Mouse (Mus musculus) MEL (cell line): ENCODE measurements around the gene Il1rapl1. TPM values are rescaled to one million over a fixed set of nuclear protein-coding genes. Genes with fewer than 3 reads are reported as not detected.

Source experiments
- DNase-seq: peaks from one replicate; pipeline ENCODE4 v3.0.0; 2011; ENCODE audit warnings: low read depth, low spot score
- H3K27ac ChIP-seq: 2 replicates; pipeline ENCODE4 v1.5.1; 2012; ENCODE audit warnings: low read depth, mild to moderate bottlenecking, control low read depth, low read length, moderate library complexity; ENCODE audit not compliant: control insufficient read depth
- H3K27me3 ChIP-seq, 2 experiments: fragments of 150-350 bp in 1 of 2; sonication (generic) in 1 of 2; 2 replicates each; pipeline ENCODE4 v1.6.1; 2012; ENCODE audit warnings: low read length in 2 of 2, mild to moderate bottlenecking in 2 of 2, improper control_type of control experiment in 1 of 2, moderate library complexity in 1 of 2; ENCODE audit not compliant: insufficient read depth in 2 of 2, control insufficient read depth in 1 of 2
- H3K36me3 ChIP-seq, 2 experiments: 2 replicates each; pipeline ENCODE4 v1.6.1; 2012 to 2014; ENCODE audit warnings: low read length in 2 of 2, improper control_type of control experiment in 1 of 2, inconsistent platforms in 1 of 2, mild to moderate bottlenecking in 1 of 2; ENCODE audit not compliant: insufficient read depth in 2 of 2, control insufficient read depth in 1 of 2
- H3K4me1 ChIP-seq, 2 experiments: fragments of 150-350 bp in 1 of 2; sonication (generic) in 1 of 2; 2 replicates each; pipeline ENCODE4 v1.6.1; 2012; ENCODE audit warnings: low read length in 2 of 2, improper control_type of control experiment in 1 of 2, mild to moderate bottlenecking in 1 of 2; ENCODE audit not compliant: insufficient read depth in 2 of 2, control insufficient read depth in 1 of 2
- H3K4me3 ChIP-seq, 2 experiments: fragments of 150-350 bp in 1 of 2; sonication (generic) in 1 of 2; 2 replicates each; pipeline ENCODE4 v1.5.1; 2012; ENCODE audit warnings: low read depth in 2 of 2, low read length in 2 of 2, mild to moderate bottlenecking in 2 of 2, moderate library complexity in 2 of 2, control low read depth in 1 of 2, improper control_type of control experiment in 1 of 2; ENCODE audit not compliant: control insufficient read depth in 1 of 2, insufficient read depth in 1 of 2
- H3K79me2 ChIP-seq: 2 replicates; pipeline ENCODE4 v1.6.1; 2012; ENCODE audit warnings: mild to moderate bottlenecking, low read length, moderate library complexity; ENCODE audit not compliant: control insufficient read depth, poor library complexity, insufficient read depth
- H3K9ac ChIP-seq: 2 replicates; pipeline ENCODE4 v1.6.1; 2012; ENCODE audit warnings: low read depth, mild to moderate bottlenecking, control low read depth, low read length, moderate library complexity; ENCODE audit not compliant: control insufficient read depth, poor library complexity, severe bottlenecking
- H3K9me3 ChIP-seq: fragments of 150-350 bp; sonication (generic); replicated peaks from 2 replicates; pipeline ENCODE4 v1.6.1; 2012; ENCODE audit warnings: mild to moderate bottlenecking, low read length, improper control_type of control experiment, moderate library complexity; ENCODE audit not compliant: insufficient read depth
- BHLHE40 ChIP-seq: IDR thresholded peaks from 2 replicates; pipeline ENCODE4 v1.6.1; 2012; ENCODE audit warnings: low read depth, mild to moderate bottlenecking, inconsistent platforms, low read length, improper control_type of control experiment, borderline replicate concordance
- CHD1 ChIP-seq: IDR thresholded peaks from 2 replicates; pipeline ENCODE4 v1.6.1; 2012; ENCODE audit warnings: low read depth, mild to moderate bottlenecking, inconsistent platforms, low read length, improper control_type of control experiment
- CHD2 ChIP-seq: IDR thresholded peaks from 2 replicates; pipeline ENCODE4 v1.6.1; 2011; ENCODE audit warnings: low read length, improper control_type of control experiment
- CTCF ChIP-seq, 3 experiments: IDR thresholded peaks in 2 of 3; conservative IDR thresholded peaks in 1 of 3; 2 replicates each; pipeline ENCODE4 v1.5.1; 2011 to 2012; ENCODE audit warnings: low read length in 3 of 3, low read depth in 2 of 3, mild to moderate bottlenecking in 2 of 3, improper control_type of control experiment in 1 of 3, inconsistent platforms in 1 of 3, mixed read lengths in 1 of 3, moderate library complexity in 1 of 3; ENCODE audit not compliant: control insufficient read depth in 1 of 3, insufficient read depth in 1 of 3, poor library complexity in 1 of 3, severe bottlenecking in 1 of 3
- E2F4 ChIP-seq: IDR thresholded peaks from 2 replicates; pipeline ENCODE4 v1.6.1; 2011; ENCODE audit warnings: low read depth, low read length, improper control_type of control experiment, borderline replicate concordance
- ETS1 ChIP-seq: IDR thresholded peaks from 2 replicates; pipeline ENCODE4 v1.6.1; 2012; ENCODE audit warnings: low read depth, mild to moderate bottlenecking, inconsistent platforms, low read length, improper control_type of control experiment, moderate library complexity
- GABPA ChIP-seq: IDR thresholded peaks from 2 replicates; pipeline ENCODE4 v1.6.1; 2012; ENCODE audit warnings: low read depth, mild to moderate bottlenecking, inconsistent platforms, low read length, improper control_type of control experiment, moderate library complexity
- GATA1 ChIP-seq: IDR thresholded peaks from 2 replicates; pipeline ENCODE4 v1.6.1; 2011; ENCODE audit warnings: low read depth, low read length, improper control_type of control experiment
- HCFC1 ChIP-seq: IDR thresholded peaks from 2 replicates; pipeline ENCODE4 v1.6.1; 2012; ENCODE audit warnings: low read depth, mild to moderate bottlenecking, inconsistent platforms, low read length, improper control_type of control experiment, moderate library complexity
- JUND ChIP-seq: IDR thresholded peaks from 2 replicates; pipeline ENCODE4 v1.6.1; 2011; ENCODE audit warnings: low read depth, mild to moderate bottlenecking, improper control_type of control experiment, low read length
- MAFK ChIP-seq: IDR thresholded peaks from 2 replicates; pipeline ENCODE4 v1.6.1; 2011; ENCODE audit warnings: low read depth, mild to moderate bottlenecking, low read length, improper control_type of control experiment, borderline replicate concordance
- MAZ ChIP-seq: IDR thresholded peaks from 2 replicates; pipeline ENCODE4 v1.6.1; 2012; ENCODE audit warnings: low read depth, mild to moderate bottlenecking, inconsistent platforms, low read length, improper control_type of control experiment
- MEF2A ChIP-seq: IDR thresholded peaks from 2 replicates; pipeline ENCODE4 v1.6.1; 2014; ENCODE audit warnings: low read depth, mild to moderate bottlenecking, inconsistent platforms, low read length, improper control_type of control experiment; ENCODE audit not compliant: poor library complexity, insufficient replicate concordance, severe bottlenecking; ENCODE audit errors: extremely low read depth
- MXI1 ChIP-seq: IDR thresholded peaks from 2 replicates; pipeline ENCODE4 v1.6.1; 2011; ENCODE audit warnings: mild to moderate bottlenecking, low read depth, low read length, improper control_type of control experiment
- MYB ChIP-seq: IDR thresholded peaks from 2 replicates; pipeline ENCODE4 v1.6.1; 2011; ENCODE audit warnings: mild to moderate bottlenecking, low read depth, low read length, improper control_type of control experiment
- MYC ChIP-seq: IDR thresholded peaks from 2 replicates; pipeline ENCODE4 v1.6.1; 2011; ENCODE audit warnings: low read depth, mild to moderate bottlenecking, low read length, improper control_type of control experiment, moderate library complexity
- POLR2AphosphoS2 ChIP-seq: IDR thresholded peaks from 2 replicates; pipeline ENCODE4 v1.6.1; 2011; ENCODE audit warnings: low read length, improper control_type of control experiment
- RAD21 ChIP-seq: IDR thresholded peaks from 2 replicates; pipeline ENCODE4 v1.6.1; 2011; ENCODE audit warnings: mild to moderate bottlenecking, low read depth, low read length, improper control_type of control experiment
- TAL1 ChIP-seq: IDR thresholded peaks from 2 replicates; pipeline ENCODE4 v1.6.1; 2012; ENCODE audit warnings: mild to moderate bottlenecking, inconsistent platforms, low read length, moderate library complexity, mixed read lengths
- TCF12 ChIP-seq: IDR thresholded peaks from 2 replicates; pipeline ENCODE4 v1.6.1; 2014; ENCODE audit warnings: low read depth, mild to moderate bottlenecking, inconsistent platforms, low read length, improper control_type of control experiment, moderate library complexity
- USF1 ChIP-seq: IDR thresholded peaks from 2 replicates; pipeline ENCODE4 v1.6.1; 2014; ENCODE audit warnings: low read depth, mild to moderate bottlenecking, inconsistent platforms, low read length, improper control_type of control experiment, moderate library complexity
- ZC3H11A ChIP-seq: IDR thresholded peaks from 2 replicates; pipeline ENCODE4 v1.6.1; 2012; ENCODE audit warnings: low read depth, mild to moderate bottlenecking, inconsistent platforms, low read length, improper control_type of control experiment
- ZMIZ1 ChIP-seq: IDR thresholded peaks from 2 replicates; pipeline ENCODE4 v1.6.1; 2012; ENCODE audit warnings: low read depth, mild to moderate bottlenecking, inconsistent platforms, low read length, improper control_type of control experiment, moderate library complexity
- ZNF384 ChIP-seq: IDR thresholded peaks from 2 replicates; pipeline ENCODE4 v1.6.1; 2012; ENCODE audit warnings: low read depth, mild to moderate bottlenecking, inconsistent platforms, low read length, improper control_type of control experiment
- polyA plus RNA-seq, 2 experiments: library from polyadenylated mRNA; stranded (reverse) in 1 of 2; unstranded in 1 of 2; fragments of >175 nt in 1 of 2; fragments of >200 nt in 1 of 2; gene quantifications; 2 replicates each; pipeline versions ENCODE4 v1.2.1 to v1.2.4; 2012; ENCODE audit warnings: low replicate concordance in 2 of 2, low read depth in 1 of 2; ENCODE audit not compliant: insufficient read length in 2 of 2, insufficient read depth in 1 of 2, missing spikeins in 1 of 2
- total RNA-seq: library from RNA; depleted of rRNA; stranded (reverse); fragments of 300-350 nt; gene quantifications from 2 replicates; pipeline ENCODE4 v1.2.3, GENCODE M21; 2012

Il1rapl1 gene
- total and polyA plus RNA-seq, 3 experiments = not detected

GRCm38 (mm10) chrX:87793011-87793410, 322.4 kb downstream of the Il1rapl1 start:
- Histone ChIP-seq H3K27me3 (no peaks in the 10 kb centered on the region), H3K4me1 (no peaks in the 10 kb centered on the region), H3K36me3 (no peaks in the 10 kb centered on the region), H3K9me3 (no peaks in the 10 kb centered on the region), H3K9ac (no peak overlapping the region), H3K79me2 (no peaks in the 10 kb centered on the region), H3K27ac (no peak overlapping the region), H3K4me3 (no peak overlapping the region)
- TF ChIP-seq ZMIZ1 = no peak
- TF ChIP-seq E2F4 = no peak
- TF ChIP-seq ZC3H11A = no peak
- TF ChIP-seq GABPA = no peak
- TF ChIP-seq MEF2A = no peak
- no peak for TF ChIP-seq MAZ
- no peak for TF ChIP-seq MXI1
- no peak for TF ChIP-seq USF1
- no peak for TF ChIP-seq MYB
- TF ChIP-seq MAFK = no peak
- no peak for TF ChIP-seq CHD1
- no peak for TF ChIP-seq RAD21
- TF ChIP-seq CHD2 = no peak
- no peak for TF ChIP-seq TAL1
- no peak for TF ChIP-seq GATA1
- no peak for TF ChIP-seq ETS1
- TF ChIP-seq ZNF384 = no peak
- TF ChIP-seq MYC = no peak
- no peak for TF ChIP-seq TCF12
- no peak for TF ChIP-seq JUND
- DNase-seq = no peak

GRCm38 (mm10) chrX:87710589-87710988, 404.9 kb downstream of the Il1rapl1 start:
- Histone ChIP-seq H3K79me2 (no peaks in the 10 kb centered on the region), H3K27ac (no peak overlapping the region), H3K9me3 (no peaks in the 10 kb centered on the region), H3K9ac (no peak overlapping the region), H3K36me3 (no peaks in the 10 kb centered on the region), H3K4me3 (no peak overlapping the region), H3K4me1 (no peaks in the 10 kb centered on the region), H3K27me3 (no peaks in the 10 kb centered on the region)
- no peak for DNase-seq
- TF ChIP-seq ZC3H11A (no peak), POLR2AphosphoS2 (no peak), CTCF (IDR thresholded peaks at IDR 0.05 in 2 of 3, conservative IDR thresholded peaks at IDR 0.05 in 1 of 3; ENCODE audit: control insufficient read depth in 1 of 3, insufficient read depth in 1 of 3, low read depth in 2 of 3, low read length in 3 of 3, poor library complexity in 1 of 3, severe bottlenecking in 1 of 3) (no peak), HCFC1 (no peak), MEF2A (no peak), BHLHE40 (no peak), ETS1 (no peak), CHD2 (no peak)
